Mouse (Mus musculus): ENCODE measurements at regions not wholly inside any gene's neighbourhood (a gene's known extent, or its start where the extent isn't known, plus 50 kb on each side); places are given as distances from the start of the nearest gene placed in this dataset.
"Not testable (repeated sequence)": the region's sequence is repeated elsewhere in the genome, so short reads cannot be mapped to it uniquely, and the experiment has no call there.

DNA sequence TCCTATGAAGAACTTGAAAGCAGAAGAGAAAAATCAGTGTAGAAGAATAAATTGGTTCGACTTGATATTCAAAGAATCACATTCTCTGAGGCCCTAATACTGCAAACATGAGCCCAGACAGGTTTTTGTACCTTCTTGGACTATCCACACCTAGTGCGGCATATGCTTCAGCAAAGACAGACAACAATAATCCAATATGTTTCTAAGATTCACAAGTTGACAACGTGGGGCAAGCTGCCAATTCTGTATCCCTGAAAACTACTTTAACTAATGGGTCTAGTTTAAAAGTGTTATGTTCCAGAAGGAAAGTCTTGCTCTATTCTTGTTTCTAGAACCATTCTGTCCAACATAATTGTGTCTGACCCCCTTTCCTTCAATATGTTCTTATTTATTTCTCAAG lies 796.0 kb downstream of the Cypt12 start:
- no peak for DNase-seq (ENCODE audit: low spot score)

DNA sequence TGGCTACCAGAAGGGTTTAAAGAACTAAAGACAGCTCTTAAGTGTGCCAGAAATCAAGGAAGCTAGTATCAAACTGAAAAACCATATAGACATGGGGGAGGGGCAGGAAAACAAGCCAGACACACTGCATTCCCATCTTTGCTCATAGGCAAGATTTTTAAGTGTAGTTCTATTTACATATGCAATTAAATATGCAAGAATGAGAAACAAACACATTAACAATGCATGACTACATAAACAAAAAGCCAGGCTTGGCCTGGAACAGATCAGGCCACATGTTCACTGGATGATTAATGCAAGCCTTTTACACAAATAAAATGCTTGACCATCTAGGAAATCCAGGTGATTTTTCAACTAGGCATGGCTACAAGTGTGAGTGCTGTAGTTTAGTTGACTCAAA lies 798.0 kb downstream of the Cypt12 start:
- DNase-seq (ENCODE audit: low spot score): no peak

DNA sequence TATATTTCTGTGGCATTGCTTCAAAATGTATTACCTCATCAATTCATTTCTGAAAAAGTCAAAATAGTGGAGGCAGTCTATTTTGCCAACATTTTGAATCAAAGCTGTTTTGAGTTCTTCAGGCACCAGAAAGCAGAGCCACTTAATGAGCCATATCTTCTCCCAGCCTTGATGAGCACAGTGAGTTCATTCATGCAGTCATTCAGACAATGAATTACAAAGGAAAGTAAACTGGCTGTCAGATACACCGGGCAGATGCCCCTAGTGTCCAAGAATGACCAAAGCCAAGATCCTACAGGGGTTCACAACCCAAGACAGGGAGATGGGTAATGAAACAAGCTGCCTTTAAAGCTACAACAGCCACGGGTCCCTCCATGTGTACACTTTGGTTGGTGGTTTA lies 798.7 kb downstream of the Cypt12 start:
- no peak for DNase-seq (ENCODE audit: low spot score)

DNA sequence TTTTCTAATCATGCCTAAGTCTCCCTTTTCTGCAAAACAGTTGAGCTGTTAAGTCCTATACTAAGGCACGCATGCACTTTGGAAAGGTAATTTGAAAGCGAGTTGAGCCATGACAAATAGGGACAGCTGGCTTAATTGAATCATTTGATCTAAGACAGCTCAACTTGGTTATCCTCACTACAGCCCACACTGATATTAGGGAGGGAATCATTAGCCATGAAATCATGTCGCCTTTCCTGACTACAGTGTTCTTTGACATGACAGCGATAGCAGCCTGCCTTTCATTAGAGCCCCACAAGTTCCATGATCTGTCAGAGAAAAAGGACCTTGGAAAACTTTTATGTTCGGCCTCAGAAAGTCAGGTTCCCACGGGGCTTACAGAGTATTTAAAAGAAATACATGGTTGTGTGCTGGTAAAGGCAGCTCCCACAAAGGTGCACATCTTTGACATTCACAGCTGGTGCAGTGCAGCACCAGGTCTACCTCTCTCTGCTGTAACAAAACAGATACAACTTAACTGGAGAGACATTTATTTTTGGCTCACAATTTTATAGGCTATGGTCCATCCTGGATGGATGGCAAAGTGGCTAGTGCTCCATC lies 803.5 kb downstream of the Cypt12 start:
- DNase-seq (ENCODE audit: low spot score): no peak

DNA sequence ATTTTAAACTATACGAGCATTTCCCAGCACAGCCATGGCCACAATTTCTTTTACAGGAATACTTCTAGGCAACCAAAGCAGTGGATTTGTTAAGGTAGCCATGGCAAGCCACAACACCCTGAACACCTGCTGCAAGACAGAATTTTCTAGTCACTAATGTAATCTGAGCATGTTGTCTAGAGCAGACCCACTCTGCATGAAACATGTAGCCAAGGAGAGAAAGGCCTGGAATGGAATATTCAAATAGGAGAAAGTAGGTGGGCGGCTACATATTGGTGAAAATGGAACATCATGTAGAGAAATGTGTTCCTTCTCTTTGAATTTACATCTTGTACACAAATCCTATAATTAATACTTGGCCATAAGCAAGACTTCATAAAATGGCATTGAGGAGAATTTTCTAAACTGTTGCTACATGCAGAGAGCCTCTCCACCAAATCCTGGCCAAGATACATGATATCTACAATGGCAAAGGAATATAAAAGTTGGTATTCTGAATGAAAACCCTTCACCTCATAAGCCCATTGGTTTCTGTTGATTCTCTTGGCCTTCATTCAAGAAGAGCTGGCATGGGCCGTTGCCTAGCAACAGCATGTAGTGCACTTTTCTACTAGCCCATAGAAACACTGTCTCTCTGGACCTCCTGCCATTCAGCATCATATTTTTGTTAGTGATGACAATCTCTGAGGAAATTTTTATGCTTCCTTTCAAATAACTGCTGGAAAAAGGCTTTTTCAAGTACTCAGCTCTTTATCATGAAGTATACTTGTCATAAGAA lies 816.3 kb downstream of the Cypt12 start:
- DNase-seq (ENCODE audit: low spot score): no peak

DNA sequence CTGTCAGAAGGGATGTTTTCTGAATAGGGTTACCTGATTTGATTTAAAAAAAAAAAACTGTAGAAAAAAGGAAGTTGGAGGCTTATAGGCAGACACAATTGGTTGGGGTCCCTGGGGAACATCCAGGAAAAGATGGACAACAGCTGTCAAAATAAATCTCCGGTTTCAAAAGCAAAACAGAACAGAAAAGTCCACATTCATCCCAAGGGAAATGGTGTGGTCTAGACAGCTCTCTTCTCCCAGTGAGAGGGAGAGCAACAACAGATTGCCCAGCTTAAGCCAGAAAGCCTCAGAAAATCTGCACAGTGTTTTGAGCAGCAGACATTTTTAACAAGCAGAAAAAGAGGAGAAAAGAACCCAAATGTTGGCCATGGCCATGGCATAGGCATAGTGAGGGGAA lies 830.3 kb downstream of the Cypt12 start:
- DNase-seq (ENCODE audit: low spot score): no peak

DNA sequence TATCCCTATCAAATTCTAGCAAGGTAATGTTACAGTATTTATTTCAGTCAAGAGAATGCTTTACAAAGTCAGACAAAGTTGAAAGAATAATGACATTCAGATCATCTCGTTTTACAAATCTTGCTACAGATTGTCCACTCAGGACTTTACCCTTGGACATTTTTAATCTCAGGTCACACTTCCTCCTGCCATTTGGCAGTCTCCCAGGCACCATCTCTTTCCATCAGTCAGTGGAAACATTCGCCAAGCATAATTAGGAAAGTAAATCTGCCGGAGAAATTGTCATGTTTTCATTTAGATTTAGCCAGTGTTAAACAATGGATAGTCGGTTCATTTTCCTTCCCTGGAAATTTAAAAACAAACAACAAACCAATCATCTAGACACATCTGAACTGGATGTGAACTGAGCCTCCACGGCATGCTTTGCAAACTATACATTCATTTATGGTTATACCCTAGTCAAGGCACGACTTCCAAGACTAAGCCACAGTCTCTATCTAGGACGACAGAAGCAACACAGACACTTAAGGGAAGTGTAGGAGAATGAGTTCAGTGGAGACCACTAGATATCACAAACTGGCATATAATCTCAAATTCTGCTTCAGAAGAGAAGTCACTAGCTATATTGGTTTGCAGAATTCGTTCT lies 839.4 kb downstream of the Cypt12 start:
- DNase-seq (ENCODE audit: low spot score): no peak

DNA sequence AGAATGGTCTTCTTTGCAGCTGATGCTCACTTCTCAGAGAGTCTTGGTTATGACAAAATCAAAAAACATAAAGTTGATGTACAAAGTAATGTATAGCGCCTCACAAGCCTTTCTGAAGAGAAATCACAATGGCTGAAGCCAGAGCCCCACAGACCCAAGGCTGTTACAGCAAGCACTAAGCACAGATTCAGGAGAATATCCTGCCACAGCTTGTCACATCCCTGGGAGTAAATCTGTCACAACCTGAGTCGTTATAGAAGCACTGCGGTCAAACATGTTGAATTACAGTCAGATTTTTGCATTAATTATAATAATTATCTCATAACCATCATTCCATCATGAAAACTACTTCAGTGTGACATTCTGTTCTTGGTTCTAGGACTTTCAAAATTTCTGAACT lies 825.7 kb downstream of the 1700064H15Rik start:
- no peak for DNase-seq (ENCODE audit: low spot score)

DNA sequence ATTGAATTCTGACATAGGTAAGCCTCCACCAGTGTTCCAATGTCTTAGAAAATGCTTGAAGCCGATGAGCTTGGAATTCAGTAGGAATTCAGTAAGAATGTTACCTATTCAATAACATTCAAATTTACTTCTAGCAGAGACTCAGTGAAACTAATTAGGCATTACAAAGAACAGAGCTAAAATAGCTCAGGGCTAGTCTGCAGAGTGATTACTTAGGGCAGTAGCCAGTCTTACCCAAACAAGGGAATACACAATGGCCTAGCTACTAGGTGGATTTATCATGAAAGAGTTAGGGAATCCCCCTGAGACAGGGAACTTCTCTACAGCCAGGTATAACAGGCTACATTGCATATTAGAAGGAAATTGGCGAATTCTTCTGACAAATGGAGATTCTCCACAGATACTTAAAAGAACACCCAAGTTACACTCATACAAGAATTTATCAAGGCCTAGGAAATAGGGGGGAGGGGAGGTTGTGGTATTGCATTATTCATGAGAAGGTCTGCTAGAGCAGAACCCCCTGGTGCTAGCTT lies 799.6 kb downstream of the 1700064H15Rik start:
- DNase-seq (ENCODE audit: low spot score): not testable (repeated sequence)

DNA sequence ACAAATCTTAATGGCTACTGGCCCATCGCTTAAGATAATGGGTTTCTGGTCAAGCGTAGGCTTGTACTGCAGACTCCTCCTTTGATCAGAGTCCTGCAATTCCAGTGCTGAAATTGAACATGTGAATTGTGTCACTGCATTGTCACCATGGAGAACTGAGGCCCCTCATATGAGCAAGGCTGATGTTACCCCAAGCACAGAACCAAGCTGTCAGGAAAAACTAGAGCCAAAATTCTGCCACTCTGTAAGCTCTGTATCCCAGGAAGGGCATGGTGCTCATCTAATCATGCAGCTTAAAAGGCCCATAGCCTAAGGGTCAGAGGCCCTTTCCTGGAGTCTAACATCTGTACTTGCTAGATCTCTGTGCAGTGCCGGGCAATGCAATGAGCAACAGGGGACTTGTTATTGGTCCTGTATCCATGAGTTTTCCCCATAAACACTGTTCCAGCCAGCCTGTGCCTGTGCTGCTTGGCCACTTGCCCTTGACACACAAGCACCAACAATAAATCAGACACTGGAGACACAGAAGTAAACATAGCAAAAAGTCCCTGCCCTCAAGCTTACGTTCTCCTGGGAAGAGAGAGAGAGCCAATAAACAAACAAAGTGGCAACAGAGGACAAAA lies 760.2 kb downstream of the 1700064H15Rik start:
- DNase-seq (ENCODE audit: low spot score): no peak

DNA sequence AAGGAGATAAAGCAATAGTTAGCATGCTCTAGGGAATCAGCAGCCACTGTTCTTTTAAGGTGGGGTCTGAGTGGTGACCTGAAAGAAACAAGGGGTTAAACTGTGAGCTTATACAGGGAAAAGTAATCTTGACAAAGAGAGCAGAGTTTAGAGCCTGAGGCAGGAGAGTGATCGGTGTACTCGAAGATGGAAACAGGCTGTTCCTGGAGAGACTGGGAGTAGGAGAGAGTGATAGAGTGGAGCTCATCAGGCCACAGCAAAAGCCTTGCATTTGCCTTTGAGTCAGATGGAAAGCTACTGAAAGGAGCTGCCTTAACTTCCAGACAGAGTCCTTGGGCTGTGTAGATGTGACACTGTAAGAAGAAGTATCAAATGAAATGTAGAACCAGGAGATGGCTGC lies 759.7 kb downstream of the 1700064H15Rik start:
- no peak for DNase-seq (ENCODE audit: low spot score)

DNA sequence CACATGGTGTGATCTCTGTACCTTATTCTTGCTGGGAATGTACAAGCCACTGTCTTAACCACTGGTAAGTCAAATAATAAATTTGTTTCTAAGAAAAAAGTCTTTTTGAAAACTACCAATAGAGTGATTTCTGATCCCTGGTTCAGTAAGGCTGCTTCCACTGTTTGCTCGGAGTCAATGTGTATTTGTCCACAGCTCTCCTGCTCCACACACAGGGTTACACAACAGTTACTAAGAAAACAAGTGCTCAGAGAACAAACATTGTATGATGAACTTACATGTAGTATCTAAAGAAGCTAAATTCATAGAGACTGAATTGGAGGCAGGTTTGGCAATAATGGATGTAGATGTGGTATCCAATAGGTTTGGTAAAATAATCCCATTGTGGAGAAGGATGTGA lies 751.4 kb downstream of the 1700064H15Rik start:
- DNase-seq (ENCODE audit: low spot score): no peak

DNA sequence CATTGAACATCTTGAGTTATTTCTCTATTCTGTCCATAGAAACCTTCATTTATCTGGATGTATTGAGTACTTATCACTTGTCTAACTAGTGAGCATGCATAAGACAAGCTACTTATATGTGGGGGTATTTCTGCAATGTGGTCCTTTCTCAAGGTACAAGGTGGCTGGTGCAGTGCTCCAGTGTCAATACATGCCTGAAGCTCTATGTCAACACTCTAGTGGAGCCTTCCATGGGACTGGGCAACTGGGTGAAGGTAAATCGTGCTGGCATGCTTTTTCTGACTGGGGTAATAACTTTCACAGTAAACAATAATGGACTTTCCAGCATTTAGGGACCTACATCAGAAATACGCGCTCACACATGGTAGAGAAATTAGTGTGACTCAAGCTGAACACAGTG lies 750.9 kb downstream of the 1700064H15Rik start:
- DNase-seq (ENCODE audit: low spot score): no peak

DNA sequence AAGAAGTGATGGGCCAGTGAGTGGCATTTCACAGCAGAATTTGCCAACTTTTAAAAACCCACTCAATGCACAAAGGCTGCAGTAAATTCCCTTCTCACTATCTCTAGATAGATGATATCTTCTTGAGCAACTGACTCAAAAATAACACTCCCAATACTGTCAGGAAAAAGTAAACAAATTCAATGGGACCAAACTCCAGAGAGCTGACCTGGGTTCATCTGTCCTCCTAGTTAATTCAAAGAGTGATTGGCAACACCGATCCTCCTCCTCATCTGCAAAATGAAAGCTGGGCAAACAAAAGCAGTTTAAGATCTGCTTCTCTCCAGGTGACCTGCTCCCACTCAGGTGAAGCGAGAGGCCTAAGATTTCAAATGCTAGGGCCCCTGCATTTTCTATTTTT lies 747.3 kb downstream of the 1700064H15Rik start:
- no peak for DNase-seq (ENCODE audit: low spot score)

DNA sequence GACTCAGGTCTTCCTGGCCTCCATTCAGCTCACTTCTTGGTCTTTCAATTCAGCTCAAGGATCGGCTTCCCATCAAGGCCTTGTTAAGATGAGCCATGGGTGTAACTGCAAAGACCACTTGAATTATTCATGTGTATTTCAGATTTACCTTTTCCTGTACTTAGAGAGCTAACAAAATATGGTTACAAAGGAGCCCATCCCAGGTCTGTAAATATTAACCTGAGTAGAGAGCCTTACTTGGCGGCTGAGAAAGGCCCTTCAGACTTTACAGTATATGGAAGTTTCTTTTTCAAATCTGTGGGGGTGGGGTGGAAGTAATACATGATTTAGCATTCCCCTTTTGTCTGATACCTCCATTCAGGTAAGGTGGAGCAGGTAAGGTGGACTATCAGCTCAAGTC lies 735.7 kb downstream of the 1700064H15Rik start:
- no peak for DNase-seq (ENCODE audit: low spot score)

DNA sequence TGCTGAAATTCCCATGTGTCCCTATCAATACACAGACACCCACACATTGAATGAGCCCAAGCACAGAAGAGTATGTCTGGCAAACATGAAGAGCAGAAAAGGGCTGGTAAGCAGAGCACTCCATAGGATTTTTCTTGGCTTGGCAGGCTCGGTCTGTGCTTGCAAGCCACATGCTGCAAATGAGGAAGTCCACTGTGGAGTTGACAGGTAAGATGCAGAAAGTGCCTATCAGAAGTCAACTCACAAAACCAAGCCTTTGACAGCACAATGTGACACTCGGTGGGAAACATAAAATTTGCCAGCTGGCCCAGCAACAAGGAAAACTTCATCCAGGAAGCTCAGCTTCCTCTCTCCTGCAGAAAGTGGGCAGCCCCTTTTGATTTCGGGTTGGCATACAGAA lies 722.7 kb downstream of the 1700064H15Rik start:
- DNase-seq (ENCODE audit: low spot score): no peak

DNA sequence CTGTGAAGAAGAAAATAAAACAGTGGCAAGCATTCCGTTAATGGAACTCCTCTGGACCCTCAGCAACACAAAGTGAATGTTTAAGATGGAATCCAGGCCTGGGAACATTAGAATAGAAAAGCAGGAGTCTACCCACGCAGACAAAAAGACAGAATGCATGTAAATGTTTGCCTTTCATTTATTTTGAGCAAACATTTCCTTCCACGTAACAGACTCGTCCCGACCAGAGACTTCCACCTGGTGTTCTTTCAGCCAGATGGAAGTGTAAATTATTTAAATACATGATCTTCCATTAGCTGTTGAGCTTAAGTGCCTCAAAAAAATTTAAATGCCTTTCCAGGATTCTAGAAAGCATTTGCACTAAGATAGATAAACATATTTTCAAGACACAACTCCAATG lies 722.3 kb downstream of the 1700064H15Rik start:
- DNase-seq (ENCODE audit: low spot score): no peak

DNA sequence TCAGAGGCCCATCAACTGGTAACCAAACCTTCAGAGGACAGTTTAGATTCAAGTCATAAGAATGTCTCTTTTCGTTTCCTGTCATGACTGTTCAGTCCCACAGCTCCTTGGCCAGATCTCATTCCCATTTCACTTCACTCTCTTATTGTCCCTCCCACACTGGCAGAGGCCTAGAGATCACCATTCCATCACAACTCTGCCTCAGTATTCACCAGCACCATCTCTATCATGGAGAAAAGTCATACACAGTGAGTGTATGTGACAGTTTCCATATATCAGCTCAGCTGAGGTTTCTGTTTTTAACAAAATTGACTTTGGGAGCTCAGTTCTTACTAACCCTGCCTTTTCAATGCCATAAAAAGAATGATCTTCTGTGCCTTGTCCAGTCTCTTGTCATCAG lies 719.7 kb downstream of the 1700064H15Rik start:
- no peak for DNase-seq (ENCODE audit: low spot score)

DNA sequence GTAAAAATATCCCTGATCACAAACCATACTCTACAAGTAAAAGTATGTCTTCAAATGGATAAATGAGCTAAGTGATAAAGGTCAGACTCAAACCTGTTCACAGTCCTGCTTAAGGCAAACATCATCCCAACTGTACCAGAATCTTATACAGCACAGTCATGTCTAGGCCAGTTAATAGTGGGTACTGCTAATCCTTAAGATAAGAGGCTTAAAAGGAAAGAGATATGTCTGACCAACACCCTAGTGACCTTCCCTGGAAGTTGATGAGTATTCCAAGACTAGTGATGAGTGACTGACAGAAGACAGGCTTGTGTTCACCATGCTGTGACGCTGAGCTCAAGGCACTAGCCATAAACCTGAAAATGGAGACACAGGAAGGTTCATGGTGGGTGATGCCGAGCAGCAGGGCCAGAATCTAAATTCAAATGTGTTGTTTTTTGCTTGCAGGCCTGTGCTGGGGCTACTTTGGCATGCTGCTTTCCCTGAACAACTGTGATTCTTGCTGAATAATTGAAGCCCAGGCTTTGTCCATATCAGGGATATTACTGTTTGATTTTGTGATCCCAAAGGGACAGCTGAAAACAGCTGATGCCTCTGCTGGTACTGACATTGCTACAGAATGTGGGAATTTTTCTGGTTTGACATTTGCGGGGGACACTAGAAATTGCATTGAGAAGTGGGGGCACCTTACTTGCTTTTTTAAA lies 699.9 kb downstream of the 1700064H15Rik start:
- DNase-seq (ENCODE audit: low spot score): no peak

DNA sequence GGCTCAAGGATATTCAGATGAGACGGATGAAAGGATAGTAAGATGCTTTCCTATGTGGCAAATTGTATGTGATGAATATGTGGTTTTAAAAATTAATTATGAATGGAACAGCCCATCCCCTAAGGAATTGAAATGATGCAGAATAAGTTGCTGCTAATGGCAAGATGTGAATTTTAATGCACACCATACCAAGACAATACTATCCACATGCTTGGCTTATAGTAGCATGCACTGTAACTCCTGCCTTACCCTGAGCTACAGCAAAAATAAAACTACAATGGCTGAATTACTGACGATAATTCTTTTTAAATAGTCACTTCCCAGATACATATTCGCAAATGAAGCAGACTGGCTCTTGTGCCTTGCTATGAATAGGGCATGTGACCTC lies 699.4 kb downstream of the 1700064H15Rik start:
- no peak for DNase-seq (ENCODE audit: low spot score)

DNA sequence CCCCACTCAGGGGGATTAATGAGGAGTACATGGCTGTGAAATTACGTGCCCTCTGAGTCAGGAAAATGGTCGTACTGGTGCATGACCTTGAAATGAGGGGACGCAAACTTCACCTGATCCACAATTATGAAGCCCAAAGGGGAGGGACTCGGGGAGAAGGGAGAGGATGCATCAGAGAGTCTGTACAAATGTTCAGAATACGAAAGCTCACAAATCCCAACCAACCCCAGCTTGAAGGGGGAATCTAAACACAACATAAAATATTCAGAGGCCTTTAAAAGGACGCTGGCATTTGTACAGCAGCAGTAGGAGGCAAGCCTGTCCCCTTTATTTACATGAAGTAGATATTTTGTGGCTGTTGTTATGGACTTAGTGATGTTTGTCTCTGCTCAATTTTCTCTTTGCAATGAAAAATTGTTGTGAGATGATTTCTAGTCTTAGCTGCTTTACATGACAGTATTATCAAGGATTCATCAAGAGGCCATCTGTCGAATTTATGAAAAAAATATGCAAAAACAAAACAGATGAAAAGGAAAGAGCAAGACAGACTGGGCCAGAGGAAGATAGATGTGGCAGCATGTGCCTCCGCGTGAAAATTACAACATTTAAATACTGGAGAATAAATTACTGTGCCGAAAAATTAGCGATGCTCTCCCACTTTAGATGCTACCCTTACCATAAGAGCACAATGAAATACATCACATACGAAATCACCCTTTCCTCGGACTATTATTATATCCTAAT lies 695.3 kb downstream of the 1700064H15Rik start:
- no peak for DNase-seq (ENCODE audit: low spot score)

Measured in MN1 (cell line).